Comparison of ENCODE assay signal across 19 mouse cellular contexts in genomic region chr19:33040991-33041390, GRCm38 (mm10).
"Had no signal": no experiment of that assay in that cellular context is flagged by ENCODE, and none has a peak within 500 bp of the region (broad histone marks: within the 10 kb centered on the region; RNA-seq: fewer than 3 reads in every experiment).

No protein-coding gene starts in this region.

- DNase-seq: lung, adult 18-20 months; lung, postnatal 10 days; lung, postnatal 4 days; midbrain, embryonic 14.5 days; retina, postnatal 1 day; right cerebral cortex, adult 18-20 months; right cerebral cortex, postnatal 25 days; right cerebral cortex, postnatal 4 days; spleen, adult 18-20 months; thymus, adult 2 months; thymus, postnatal 25 days; thymus, postnatal 4 days had no signal

- H3K9ac ChIP-seq: liver, embryonic 12.5 days; liver, embryonic 14.5 days; lung, embryonic 15.5 days; midbrain, embryonic 12.5 days; neural tube, embryonic 12.5 days had no signal

- H3K27me3 ChIP-seq: liver, embryonic 12.5 days; lung, embryonic 15.5 days; midbrain, embryonic 12.5 days; neural tube, embryonic 12.5 days had no signal

- H3K4me2 ChIP-seq: liver, embryonic 12.5 days; lung, embryonic 15.5 days; midbrain, embryonic 12.5 days; neural tube, embryonic 12.5 days had no signal

- ATAC-seq: liver, embryonic 12.5 days; midbrain, embryonic 16.5 days had no signal

- H3K4me3 ChIP-seq: liver, embryonic 12.5 days; lung, embryonic 15.5 days; megakaryocyte, embryonic 14.5 days; midbrain, embryonic 12.5 days; neural tube, embryonic 12.5 days had no signal

- H3K9me3 ChIP-seq: liver, embryonic 12.5 days; lung, embryonic 15.5 days; megakaryocyte, embryonic 14.5 days; midbrain, embryonic 12.5 days; neural tube, embryonic 12.5 days had no signal

- H3K4me1 ChIP-seq: liver, embryonic 12.5 days; lung, embryonic 15.5 days; neural tube, embryonic 12.5 days had no signal

- H3K36me3 ChIP-seq: liver, embryonic 12.5 days; lung, embryonic 15.5 days; midbrain, embryonic 12.5 days; neural tube, embryonic 12.5 days had no signal

- H3K27ac ChIP-seq: liver, embryonic 12.5 days; liver, embryonic 14.5 days; lung, embryonic 15.5 days; midbrain, embryonic 12.5 days; neural tube, embryonic 12.5 days had no signal
